Comparison of ENCODE assay signal across 18 mouse cellular contexts in genomic region chr14:78553661-78554060, GRCm38 (mm10). TPM values are rescaled to one million over a fixed set of nuclear protein-coding genes. Genes with fewer than 3 reads are reported as not detected.
A peak's percentile ranks its signal among the peaks of the same experiment; 100 is the strongest.
DNase-seq lines count a peak whose midpoint lies in the region; TF ChIP-seq lines count a peak whose summit lies in the region.
"Had no signal": no experiment of that assay in that cellular context is flagged by ENCODE, and none has a peak within 500 bp of the region (broad histone marks: within the 10 kb centered on the region; RNA-seq: fewer than 3 reads in every experiment).

No protein-coding gene starts in this region.

- H3K36me3 ChIP-seq in heart, adult 2 months (ENCODE audit: control insufficient read depth, insufficient read depth, low read length) = no peaks in the 10 kb centered on the region
- no peaks in the 10 kb centered on the region for H3K36me3 ChIP-seq in heart, embryonic 10.5 days
- peaks cover 5% of the 10 kb centered on the region for H3K36me3 ChIP-seq in E14TG2a.4 (ENCODE audit: insufficient read depth, low read length)

- no peaks in the 10 kb centered on the region for H3K27me3 ChIP-seq in heart, adult 2 months (ENCODE audit: control insufficient read depth, insufficient read depth, low read length)
- no peaks in the 10 kb centered on the region for H3K27me3 ChIP-seq in heart, embryonic 10.5 days (ENCODE audit: insufficient read depth, poor library complexity, severe bottlenecking)
- H3K27me3 ChIP-seq in E14TG2a.4 (ENCODE audit: insufficient read depth, low read length) = peaks cover 6% of the 10 kb centered on the region; the same call in 1 of the 2 replicates
- H3K27me3 ChIP-seq: heart, embryonic 13.5 days had no signal

- H3K4me3 ChIP-seq in heart, adult 2 months = no peak overlapping the region
- no peak overlapping the region for H3K4me3 ChIP-seq in heart, embryonic 10.5 days
- H3K4me3 ChIP-seq in lung, adult 2 months (replicated peaks; ENCODE audit: extremely low read depth, low read depth, low read length) = no peak overlapping the region
- H3K4me3 ChIP-seq in E14TG2a.4 (replicated peaks; ENCODE audit: low read length) = no peak overlapping the region
- H3K4me3 ChIP-seq: heart, embryonic 13.5 days; left cerebral cortex, adult 2 months had no signal

- no peak for DNase-seq in heart, adult 2 months
- DNase-seq in heart, embryonic 10.5 days (ENCODE audit: low spot score) = no peak
- no peak for DNase-seq in lung, adult 2 months
- no peak for DNase-seq in lung, postnatal 25 days (ENCODE audit: low spot score)
- peak; percentile 39 for DNase-seq in induced T-regulatory cell, adult 2 months (ENCODE audit: low read depth)
- DNase-seq in left cerebral cortex, adult 11 months (ENCODE audit: low spot score) = no peak
- DNase-seq in layer of hippocampus, adult 9-10 months (ENCODE audit: low spot score) = no peak
- DNase-seq: adrenal gland, postnatal 14 days; embryo, embryonic 11 days; kidney, adult 11 months; kidney, postnatal 10 days; left cerebral cortex, postnatal 4 days; lung, postnatal 10 days; right cerebral cortex, postnatal 4 days had no signal

- peaks cover 4% of the 10 kb centered on the region for H3K4me1 ChIP-seq in heart, adult 2 months (ENCODE audit: control insufficient read depth, insufficient read depth, low read length)
- H3K4me1 ChIP-seq in heart, embryonic 10.5 days = peaks cover 12% of the 10 kb centered on the region
- H3K4me1 ChIP-seq in lung, adult 2 months (ENCODE audit: control insufficient read depth, insufficient read depth, low read length) = peaks cover 8% of the 10 kb centered on the region
- peaks cover 3% of the 10 kb centered on the region; the same call in 1 of the 2 replicates for H3K4me1 ChIP-seq in E14TG2a.4 (replicated peaks; ENCODE audit: low read depth, low read length)

- TF ChIP-seq CTCF in heart, adult 2 months (IDR thresholded peaks at IDR 0.05) = peak; percentile 16; the same call in 1 of the 2 replicates
- TF ChIP-seq CTCF in lung, adult 2 months (IDR thresholded peaks at IDR 0.05; ENCODE audit: insufficient read depth, low read length) = 0 out of 2 replicates have a peak, but pooled peaks have one; percentile 1
- peak; percentile 41 for TF ChIP-seq CTCF in E14TG2a.4 (conservative IDR thresholded peaks at IDR 0.05; ENCODE audit: low read length)

- no peak overlapping the region for H3K27ac ChIP-seq in heart, adult 2 months
- H3K27ac ChIP-seq in heart, embryonic 10.5 days = no peak overlapping the region
- H3K27ac ChIP-seq: heart, embryonic 13.5 days; hindbrain, embryonic 14.5 days; left cerebral cortex, adult 2 months had no signal

- no peak overlapping the region for H3K9ac ChIP-seq in heart, adult 2 months (ENCODE audit: low read depth, low read length)
- H3K9ac ChIP-seq: heart, embryonic 13.5 days; hindbrain, embryonic 14.5 days had no signal

- no peak for TF ChIP-seq POLR2A in heart, adult 2 months (IDR thresholded peaks at IDR 0.05; ENCODE audit: insufficient read depth, low read depth, low read length)
- TF ChIP-seq POLR2A in lung, adult 2 months (IDR thresholded peaks at IDR 0.05; ENCODE audit: borderline replicate concordance, extremely low read depth, low read depth, low read length) = no peak

- H3K79me2 ChIP-seq in heart, adult 2 months (replicated peaks; ENCODE audit: control insufficient read depth, insufficient read depth, low read length) = no peaks in the 10 kb centered on the region

- WGBS in heart, adult 2 months = 97% methylated on average over 6 of the region's 6 CpGs
- WGBS in heart, embryonic 10.5 days = 87% methylated on average over 6 of the region's 6 CpGs
- WGBS in lung, adult 2 months = 96% methylated on average over 6 of the region's 6 CpGs

- H3K9me3 ChIP-seq in heart, embryonic 10.5 days = no peaks in the 10 kb centered on the region
- H3K9me3 ChIP-seq in E14TG2a.4 (ENCODE audit: low read length) = no peaks in the 10 kb centered on the region
- H3K9me3 ChIP-seq: heart, embryonic 13.5 days had no signal

- TF ChIP-seq EP300 in heart, adult 2 months (IDR thresholded peaks at IDR 0.05; ENCODE audit: insufficient read depth, low read depth, low read length) = no peak

- intact Hi-C loops in heart, adult 2 months (cut with DNase I) = no loop called here

RNA-seq across cellular contexts. Expression of gene Akap11, which starts 17.1 kb away (rescaled TPM):
- total RNA-seq in heart, adult 2 months (2021) = 10 to 100 TPM; 31.2 to 35.5 TPM
- 6.1 and 13.1 TPM in 2 replicates for polyA plus RNA-seq in heart, adult 2 months (2012; rRNA removed)
- polyA plus RNA-seq in heart, embryonic 10.5 days (2016; fragmentation: Nextera tagmentation; extraction: Ambion mirVana) = 14.3 and 15.6 TPM in 2 replicates
- 5.3 and 10.2 TPM in 2 replicates for polyA plus RNA-seq in lung, adult 2 months (2012; rRNA removed)
